Mouse (Mus musculus) forebrain, embryonic 15.5 days (tissue): Measurements from ENCODE around the gene Abcf2. TPM values are rescaled to one million over a fixed set of nuclear protein-coding genes. Genes with fewer than 3 reads are reported as not detected.
A peak's percentile ranks its signal among the peaks of the same experiment; 100 is the strongest.
"Not testable (repeated sequence)": the region's sequence is repeated elsewhere in the genome, so short reads cannot be mapped to it uniquely, and the experiment has no call there.

Experiments
- ATAC-seq: fragments of 200-750 bp; cut with Nextera tagmentation; replicated peaks from 2 replicates; pipeline ENCODE4 v1.8.0; 2017; ENCODE audit warnings: mild to moderate bottlenecking, moderate TSS enrichment, moderate library complexity
- H3K27ac ChIP-seq: fragments of 300-500 bp; sonication (generic); replicated peaks from 2 replicates; pipeline ENCODE4 v1.5.1; 2015; ENCODE audit warnings: mild to moderate bottlenecking, inconsistent platforms
- H3K27me3 ChIP-seq: fragments of 300-500 bp; sonication (generic); 2 replicates; pipeline ENCODE4 v1.6.1; 2015; ENCODE audit warnings: inconsistent platforms
- H3K36me3 ChIP-seq: fragments of 300-500 bp; sonication (generic); 2 replicates; pipeline ENCODE4 v1.6.1; 2015; ENCODE audit warnings: mild to moderate bottlenecking, inconsistent platforms
- H3K4me1 ChIP-seq: fragments of 300-500 bp; sonication (generic); 2 replicates; pipeline ENCODE4 v1.6.1; 2015; ENCODE audit warnings: inconsistent platforms
- H3K4me2 ChIP-seq: fragments of 300-500 bp; sonication (generic); replicated peaks from 2 replicates; pipeline ENCODE4 v1.6.1; 2015; ENCODE audit warnings: mild to moderate bottlenecking, inconsistent platforms
- H3K4me3 ChIP-seq: fragments of 300-500 bp; sonication (generic); 2 replicates; pipeline ENCODE4 v1.5.1; 2015; ENCODE audit warnings: mild to moderate bottlenecking, inconsistent platforms
- H3K9ac ChIP-seq: fragments of 300-500 bp; sonication (generic); replicated peaks from 2 replicates; pipeline ENCODE4 v1.6.1; 2015; ENCODE audit warnings: mild to moderate bottlenecking, inconsistent platforms
- H3K9me3 ChIP-seq: fragments of 300-500 bp; sonication (generic); 2 replicates; pipeline ENCODE4 v1.6.1; 2016; ENCODE audit warnings: inconsistent platforms
- WGBS: fragments of 180-500 bp; shearing (Covaris S2); methylation state at CpG from one replicate; pipeline ENCODE4 v1.1.7; 2015; ENCODE audit warnings: mixed read lengths; 5-methylcytosine and 5-hydroxymethylcytosine counted together
- polyA plus RNA-seq: library from polyadenylated mRNA; unstranded; fragments of >200 nt; fragmentation: Nextera tagmentation; extraction: Ambion mirVana; gene quantifications from 2 replicates; pipeline ENCODE4 v1.2.1, GENCODE M21; 2015

Abcf2 gene
- polyA plus RNA-seq, 1 experiment from 2014 or later, result 101 TPM

GRCm38 (mm10) chr5:24556709-24557108, 20.6 kb downstream of the Abcf2 start, which contains the start of gene 4931409K22Rik:
4931409K22Rik (minus strand) TSS chr5:24556809.
- Histone ChIP-seq H3K36me3 (no peaks in the 10 kb centered on the region), H3K9me3 (no peaks in the 10 kb centered on the region), H3K4me1 (peaks cover 1% of the 10 kb centered on the region; the same call in 1 of the 2 replicates), H3K27ac (no peak within 1 kb of the TSS), H3K4me2 (no peak within 1 kb of the TSS), H3K4me3 (no peak within 1 kb of the TSS), H3K9ac (no peak within 1 kb of the TSS), H3K27me3 (no peaks in the 10 kb centered on the region)
- 73% methylated on average over 2 of the region's 2 CpGs for WGBS
- ATAC-seq, result no peak

- H3K27ac ChIP-seq, H3K9ac ChIP-seq, H3K9me3 ChIP-seq, ATAC-seq, H3K27me3 ChIP-seq, H3K4me2 ChIP-seq, H3K36me3 ChIP-seq, H3K4me3 ChIP-seq: not testable (repeated sequence)
- WGBS, result 93% methylated on average over 7 of the region's 7 CpGs
- H3K4me1 ChIP-seq, result peaks cover 15% of the 10 kb centered on the region
Measured at GRCm38 (mm10) chr5:24555335-24555734, 21.9 kb downstream of the Abcf2 start.

- 85% methylated on average over 5 of the region's 5 CpGs for WGBS
- ATAC-seq, result no peak
- no peak overlapping the region for H3K27ac ChIP-seq
- H3K9ac ChIP-seq, result no peak overlapping the region
- H3K4me1 ChIP-seq, result peaks cover 16% of the 10 kb centered on the region
- no peaks in the 10 kb centered on the region for H3K36me3 ChIP-seq
- peaks cover 3% of the 10 kb centered on the region; the same call in 1 of the 2 replicates for H3K27me3 ChIP-seq
- H3K9me3 ChIP-seq, result no peaks in the 10 kb centered on the region
- H3K4me2 ChIP-seq, result no peak overlapping the region
- no peak overlapping the region for H3K4me3 ChIP-seq
Measured at GRCm38 (mm10) chr5:24553621-24554244, 23.5 kb downstream of the Abcf2 start.

GRCm38 (mm10) chr5:24551317-24551688, 26.0 kb downstream of the Abcf2 start:
- Histone ChIP-seq H3K27ac (peak overlapping the region; percentile 76), H3K4me2 (peak overlapping the region; percentile 43), H3K4me1 (peaks cover 16% of the 10 kb centered on the region), H3K36me3 (no peaks in the 10 kb centered on the region), H3K9ac (no peak overlapping the region; the same call in 1 of the 2 replicates), H3K9me3 (no peaks in the 10 kb centered on the region), H3K27me3 (peaks cover 3% of the 10 kb centered on the region; the same call in 1 of the 2 replicates), H3K4me3 (peak overlapping the region; percentile 12; the same call in 1 of the 2 replicates)
- ATAC-seq, result no peak; the same call in 1 of the 2 replicates
- WGBS, result 42% methylated on average over 2 of the region's 2 CpGs

- 17% methylated on average over 26 of the region's 26 CpGs for WGBS
- Histone ChIP-seq H3K9me3 (no peaks in the 10 kb centered on the region), H3K27ac (peak overlapping the region; percentile 76), H3K4me1 (peaks cover 16% of the 10 kb centered on the region), H3K9ac (no peak overlapping the region; the same call in 1 of the 2 replicates), H3K36me3 (no peaks in the 10 kb centered on the region), H3K27me3 (peaks cover 3% of the 10 kb centered on the region; the same call in 1 of the 2 replicates), H3K4me2 (peak overlapping the region; percentile 43), H3K4me3 (peak overlapping the region; percentile 12; the same call in 1 of the 2 replicates)
- ATAC-seq, result peak; percentile 90
Measured at GRCm38 (mm10) chr5:24550598-24551316, 26.5 kb downstream of the Abcf2 start.

- no peaks in the 10 kb centered on the region for H3K36me3 ChIP-seq
- H3K9ac ChIP-seq, result no peak overlapping the region
- no peak overlapping the region for H3K4me2 ChIP-seq
- H3K4me3 ChIP-seq, result no peak overlapping the region
- 81% methylated on average over 7 of the region's 7 CpGs for WGBS
- H3K4me1 ChIP-seq, result 0 out of 2 replicates have a peak, but pooled peaks cover 4% of the 10 kb centered on the region
- H3K9me3 ChIP-seq, result no peaks in the 10 kb centered on the region
- H3K27ac ChIP-seq, result no peak overlapping the region
- no peaks in the 10 kb centered on the region for H3K27me3 ChIP-seq
- ATAC-seq, result no peak
Measured at GRCm38 (mm10) chr5:24542643-24543042, 34.6 kb downstream of the Abcf2 start.

GRCm38 (mm10) chr5:24541144-24541569, 36.1 kb downstream of the Abcf2 start:
- Histone ChIP-seq H3K9me3 (no peaks in the 10 kb centered on the region), H3K27me3 (no peaks in the 10 kb centered on the region), H3K27ac (no peak overlapping the region), H3K36me3 (no peaks in the 10 kb centered on the region), H3K4me3 (no peak overlapping the region), H3K4me1 (0 out of 2 replicates have a peak, but pooled peaks cover 8% of the 10 kb centered on the region), H3K4me2 (no peak overlapping the region), H3K9ac (no peak overlapping the region)
- no peak for ATAC-seq
- WGBS, result 45% methylated on average over 6 of the region's 6 CpGs

- Histone ChIP-seq H3K27me3 (no peaks in the 10 kb centered on the region), H3K27ac (no peak within 1 kb of the TSS), H3K4me2 (no peak within 1 kb of the TSS), H3K36me3 (no peaks in the 10 kb centered on the region), H3K9ac (no peak within 1 kb of the TSS), H3K9me3 (no peaks in the 10 kb centered on the region), H3K4me1 (0 out of 2 replicates have a peak, but pooled peaks cover 8% of the 10 kb centered on the region), H3K4me3 (no peak within 1 kb of the TSS)
- 53% methylated on average over 14 of the region's 14 CpGs for WGBS
- ATAC-seq, result no peak
Measured at GRCm38 (mm10) chr5:24540387-24541143, 36.7 kb downstream of the Abcf2 start, which contains the start of gene Asb10. Asb10 (minus strand) TSS chr5:24540978.

- Histone ChIP-seq H3K9ac (no peak overlapping the region), H3K4me1 (0 out of 2 replicates have a peak, but pooled peaks cover 8% of the 10 kb centered on the region), H3K36me3 (no peaks in the 10 kb centered on the region), H3K27ac (no peak overlapping the region), H3K4me3 (no peak overlapping the region), H3K9me3 (no peaks in the 10 kb centered on the region), H3K27me3 (no peaks in the 10 kb centered on the region), H3K4me2 (no peak overlapping the region)
- 82% methylated on average over 22 of the region's 22 CpGs for WGBS
- ATAC-seq, result no peak
Measured at GRCm38 (mm10) chr5:24539571-24540296, 37.5 kb downstream of the Abcf2 start.

GRCm38 (mm10) chr5:24537618-24538017, 39.6 kb downstream of the Abcf2 start:
- Histone ChIP-seq H3K4me3 (no peak overlapping the region), H3K4me2 (no peak overlapping the region), H3K9ac (no peak overlapping the region), H3K36me3 (no peaks in the 10 kb centered on the region), H3K9me3 (no peaks in the 10 kb centered on the region), H3K27ac (no peak overlapping the region), H3K27me3 (no peaks in the 10 kb centered on the region), H3K4me1 (0 out of 2 replicates have a peak, but pooled peaks cover 8% of the 10 kb centered on the region)
- no peak for ATAC-seq
- WGBS, result 73% methylated on average over 16 of the region's 16 CpGs

- no peaks in the 10 kb centered on the region for H3K36me3 ChIP-seq
- ATAC-seq, result no peak
Measured at GRCm38 (mm10) chr5:24536511-24536910, 40.8 kb downstream of the Abcf2 start.

More at GRCm38 (mm10) chr5:24536511-24536910, 40.8 kb downstream of the Abcf2 start:
- no peak overlapping the region for H3K4me3 ChIP-seq
- no peak overlapping the region for H3K4me2 ChIP-seq
- no peaks in the 10 kb centered on the region for H3K9me3 ChIP-seq
- H3K27ac ChIP-seq, result no peak overlapping the region
- no peak overlapping the region for H3K9ac ChIP-seq
- 49% methylated on average over 5 of the region's 5 CpGs for WGBS
- H3K4me1 ChIP-seq, result 0 out of 2 replicates have a peak, but pooled peaks cover 8% of the 10 kb centered on the region
- H3K27me3 ChIP-seq, result no peaks in the 10 kb centered on the region
